Mouse (Mus musculus): ENCODE measurements at regions not wholly inside any gene's neighbourhood (a gene's known extent, or its start where the extent isn't known, plus 50 kb on each side); places are given as distances from the start of the nearest gene placed in this dataset.

DNA sequence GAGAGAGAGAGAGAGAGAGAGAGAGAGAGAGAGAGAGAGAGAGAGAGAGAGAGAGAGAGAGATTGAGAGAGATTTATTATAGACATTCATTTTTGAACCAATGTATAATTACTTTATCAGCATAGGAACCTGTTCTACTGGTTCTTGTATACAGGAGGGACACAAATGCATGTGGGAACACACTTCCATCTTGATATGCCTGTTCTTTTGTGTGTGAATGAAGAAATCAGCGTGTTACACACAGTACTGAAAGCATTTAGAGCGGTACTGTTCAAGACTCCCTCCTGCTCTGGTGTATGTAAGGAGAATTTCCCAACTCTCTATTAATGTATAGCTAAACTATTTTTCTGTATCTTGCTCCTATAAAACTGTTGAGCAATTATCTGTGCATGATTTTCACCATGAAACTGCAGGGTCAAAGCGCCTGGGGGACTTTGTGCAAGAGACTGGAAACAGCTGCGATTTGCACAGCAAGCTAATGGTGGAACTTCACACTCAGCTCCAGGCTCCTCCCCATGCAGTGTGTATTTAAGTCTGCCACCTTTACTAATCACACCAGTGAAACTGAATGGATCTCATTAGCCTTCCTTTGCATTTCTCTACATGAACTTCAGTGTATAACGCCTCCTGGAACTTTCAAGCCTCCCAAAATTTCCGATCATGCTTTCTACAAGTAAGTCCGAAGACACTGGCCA, 267.0 kb upstream of the 3110018I06Rik start:
- TF ChIP-seq EP300 (IDR thresholded peaks at IDR 0.05; ENCODE audit: low read depth), result no peak
- no peak for TF ChIP-seq CTCF (IDR thresholded peaks at IDR 0.05; ENCODE audit: low read depth)

All from liver, postnatal 0 days (tissue).